Mouse (Mus musculus) gastrocnemius, postnatal 25 days (tissue): Measurements from ENCODE around the gene Lad1. TPM values are rescaled to one million over a fixed set of nuclear protein-coding genes. Genes with fewer than 3 reads are reported as not detected.

Experiments used
- DNase-seq: peaks from one replicate; pipeline ENCODE4 v3.0.0; 2022
- total RNA-seq, 2 experiments: library from RNA; stranded (reverse); gene quantifications; 1 replicate in 1 of 2; 2 replicates in 1 of 2; pipeline ENCODE4 v1.2.3; 2021

The Lad1 gene
- total RNA-seq, 2 experiments from 2014 or later, result not detected

DNA sequence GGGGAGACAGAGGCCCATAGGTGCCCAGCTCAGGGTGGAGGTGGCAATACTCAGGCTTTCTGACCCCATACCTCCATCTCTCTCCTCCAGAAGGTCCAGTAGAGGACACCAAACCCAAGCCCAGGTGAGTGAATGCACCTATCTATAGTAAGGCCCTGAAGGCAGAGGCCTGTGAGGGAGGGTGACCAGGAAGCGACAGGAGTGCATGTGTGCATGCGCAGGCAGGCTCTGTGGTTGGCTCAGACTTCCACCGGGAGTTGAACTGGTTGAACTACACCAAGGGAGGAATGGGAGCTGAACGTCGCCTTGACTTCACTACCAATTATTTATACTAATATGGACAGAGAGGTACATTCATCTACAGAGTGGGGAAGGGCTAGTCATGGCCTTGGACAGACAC lies 28.2 kb downstream of the Lad1 start:
- DNase-seq, result no peak

DNA sequence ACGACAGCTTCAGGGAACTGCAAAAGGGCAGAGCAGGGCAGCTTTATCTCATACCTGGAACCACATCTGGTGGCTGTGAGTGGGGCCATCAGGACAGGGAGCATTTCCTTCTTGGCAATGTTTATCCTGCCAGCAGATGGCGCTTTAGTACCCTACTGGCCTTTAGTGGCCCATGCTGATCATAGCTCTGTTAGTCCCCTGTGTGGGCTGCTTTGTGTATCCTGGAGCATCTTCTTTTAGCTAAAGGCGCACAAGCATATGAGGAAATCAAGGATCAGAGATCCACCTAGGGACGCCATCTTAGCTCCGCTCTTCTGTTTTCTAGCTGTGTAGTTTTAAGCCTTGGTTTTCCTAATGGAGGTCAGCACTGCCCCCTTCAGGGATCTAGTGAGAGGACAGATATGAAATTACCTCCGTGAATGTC lies 28.8 kb downstream of the Lad1 start:
- DNase-seq, result no peak

DNA sequence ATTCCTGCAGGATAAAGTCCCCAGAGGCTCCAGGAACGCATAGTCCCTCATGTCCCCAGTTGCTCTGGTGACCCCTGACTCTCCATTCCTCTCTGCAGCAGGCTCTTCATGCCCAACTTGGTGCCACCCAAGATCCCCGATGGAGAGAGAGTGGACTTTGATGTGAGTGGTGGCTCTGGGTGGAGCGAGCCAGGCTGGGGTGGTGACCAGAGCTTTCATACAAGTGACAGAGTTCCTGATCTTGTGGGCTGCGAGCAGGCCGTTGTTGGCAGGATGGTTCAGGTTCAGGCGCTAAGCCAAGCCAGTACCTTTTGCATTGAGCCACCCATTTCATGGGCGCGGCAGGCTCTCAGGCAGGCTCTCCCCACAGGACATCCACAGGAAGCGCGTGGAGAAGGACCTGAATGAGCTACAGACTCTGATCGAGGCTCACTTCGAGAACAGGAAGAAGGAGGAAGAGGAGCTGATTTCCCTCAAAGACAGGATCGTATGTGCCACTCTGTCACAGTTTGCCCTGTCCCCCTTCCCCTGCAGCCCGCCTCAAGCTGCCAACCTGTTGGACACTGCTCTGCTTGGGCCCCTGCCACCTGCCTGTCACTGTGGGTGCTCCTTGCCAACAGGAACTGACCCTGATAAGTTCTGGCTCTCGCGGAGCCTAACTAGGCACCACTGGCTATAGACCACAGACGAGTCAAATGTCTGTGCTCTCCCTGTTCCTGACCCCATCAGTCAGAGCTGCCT lies 29.4 kb downstream of the Lad1 start:
- no peak for DNase-seq

DNA sequence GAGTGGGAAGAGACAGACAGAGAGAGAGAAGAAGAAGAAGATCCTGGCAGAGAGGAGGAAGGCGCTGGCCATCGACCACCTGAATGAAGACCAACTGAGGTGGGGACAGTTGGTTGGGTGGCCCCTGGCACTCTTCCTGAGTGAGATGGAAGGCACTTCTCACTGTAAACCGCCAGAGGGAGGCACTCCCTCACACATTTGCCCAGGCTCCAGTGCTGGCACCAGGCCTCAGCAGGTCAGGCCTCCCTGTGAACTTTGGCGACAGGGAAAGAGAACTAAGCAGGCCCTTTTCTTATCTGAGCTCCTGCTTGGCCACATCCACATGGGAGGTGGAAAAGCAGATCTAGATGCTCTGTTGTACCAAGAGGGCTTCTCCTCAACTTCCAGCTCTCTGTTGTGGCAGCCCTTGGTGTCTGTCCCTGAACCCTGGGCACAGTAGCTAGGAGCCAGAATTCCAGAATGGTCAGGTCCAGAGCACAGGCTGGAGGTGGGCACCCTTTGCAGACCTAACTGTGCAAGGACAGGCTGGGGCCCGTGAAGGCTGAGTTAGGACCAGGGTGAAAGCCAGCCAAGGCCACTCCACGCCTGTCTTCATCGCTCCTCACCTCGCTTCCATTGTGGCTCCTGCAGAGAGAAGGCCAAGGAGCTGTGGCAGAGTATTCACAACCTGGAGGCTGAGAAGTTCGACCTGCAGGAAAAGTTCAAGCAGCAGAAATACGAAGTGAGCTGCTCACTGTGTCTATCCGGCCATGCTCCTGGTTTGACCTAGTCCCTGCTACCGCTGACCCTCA lies 32.5 kb downstream of the Lad1 start:
- peak; percentile 20 for DNase-seq

DNA sequence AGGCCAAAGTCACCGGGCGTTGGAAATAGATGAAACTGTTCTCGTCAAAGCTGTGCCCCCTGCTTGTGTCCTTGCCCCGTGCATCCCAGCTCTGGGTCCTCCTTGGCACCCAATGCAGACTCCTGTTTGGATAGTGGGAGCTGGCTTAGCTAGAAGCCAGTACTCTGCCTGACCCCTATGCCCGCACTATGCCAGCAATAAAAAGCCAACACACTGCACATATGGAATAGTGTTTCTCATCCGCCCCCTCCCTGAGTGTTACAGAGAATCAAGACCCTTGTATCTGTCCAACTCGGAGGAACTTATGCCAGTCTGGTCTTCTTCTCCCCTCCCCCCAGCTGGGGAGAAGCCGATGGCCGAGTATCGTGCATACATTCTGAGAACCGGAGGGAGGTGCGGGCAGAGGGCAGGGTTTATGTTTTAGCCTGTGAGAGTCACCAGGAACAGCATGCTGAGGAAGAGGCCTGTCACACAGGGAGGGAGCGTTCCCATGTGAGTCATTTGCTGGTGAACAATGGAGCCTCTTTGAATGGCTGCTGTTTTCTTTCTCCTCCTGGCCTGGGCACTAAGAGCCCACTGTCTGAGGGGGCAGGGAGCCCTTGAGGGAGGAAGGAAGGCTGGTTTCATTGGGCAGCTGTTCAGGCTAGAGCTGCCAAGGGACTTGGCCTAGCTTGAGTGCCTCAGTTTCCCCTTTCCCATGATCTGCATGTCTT lies 33.8 kb downstream of the Lad1 start:
- no peak for DNase-seq

DNA sequence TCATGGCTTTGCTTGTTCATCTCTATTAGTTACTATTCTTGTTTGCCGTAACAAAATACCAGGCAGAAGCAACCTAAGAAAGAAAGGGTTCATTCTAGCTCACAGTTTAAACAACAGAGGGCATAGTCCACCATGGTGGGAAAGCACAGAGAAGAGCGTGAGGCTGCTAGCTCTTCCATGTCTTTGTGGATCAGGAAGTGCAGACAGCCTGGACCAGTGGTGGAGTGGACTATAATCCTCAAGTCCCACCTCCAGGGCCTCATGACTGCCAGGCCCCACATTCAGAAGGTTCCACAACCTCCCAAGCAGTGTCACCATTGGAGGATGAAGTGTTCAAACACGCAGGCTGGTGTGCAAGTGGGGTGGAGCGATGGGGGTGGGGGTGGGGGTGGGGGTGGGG lies 34.8 kb downstream of the Lad1 start:
- no peak for DNase-seq

DNA sequence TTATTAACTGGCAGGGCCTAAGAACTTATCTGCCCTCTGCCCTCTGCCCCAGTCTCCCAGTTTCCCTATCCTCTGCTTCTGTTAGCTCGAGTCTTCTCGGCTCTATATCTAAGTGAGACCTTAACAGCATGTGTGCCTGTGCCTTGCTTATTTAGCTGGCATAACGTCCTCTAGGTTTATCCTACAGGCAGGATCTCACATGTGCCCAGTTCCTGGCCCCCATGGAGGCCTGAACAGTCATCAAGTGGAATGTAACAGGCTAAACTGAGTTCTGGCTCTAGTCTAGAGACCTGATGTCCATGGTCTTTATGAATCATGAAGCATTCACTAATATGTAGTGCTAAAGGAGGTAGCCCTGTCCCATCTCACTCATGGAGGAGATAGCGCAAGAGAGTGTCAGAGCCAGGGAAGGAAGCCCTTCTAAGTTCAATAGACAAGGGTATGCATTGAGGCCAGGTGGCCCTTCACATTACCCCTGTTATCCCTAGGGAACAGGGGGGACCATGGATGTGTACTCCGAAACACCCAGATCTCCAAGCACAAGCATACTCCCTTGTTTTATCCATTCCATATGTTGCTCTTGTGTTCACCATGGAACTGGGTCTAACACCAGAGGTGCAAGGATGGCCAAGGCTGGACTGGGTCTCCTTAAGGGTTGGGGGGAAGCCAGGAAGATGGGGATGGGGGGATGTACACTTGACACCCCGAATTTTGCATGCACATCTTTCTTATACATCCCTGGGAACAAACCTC lies 36.4 kb downstream of the Lad1 start:
- DNase-seq, result no peak

DNA sequence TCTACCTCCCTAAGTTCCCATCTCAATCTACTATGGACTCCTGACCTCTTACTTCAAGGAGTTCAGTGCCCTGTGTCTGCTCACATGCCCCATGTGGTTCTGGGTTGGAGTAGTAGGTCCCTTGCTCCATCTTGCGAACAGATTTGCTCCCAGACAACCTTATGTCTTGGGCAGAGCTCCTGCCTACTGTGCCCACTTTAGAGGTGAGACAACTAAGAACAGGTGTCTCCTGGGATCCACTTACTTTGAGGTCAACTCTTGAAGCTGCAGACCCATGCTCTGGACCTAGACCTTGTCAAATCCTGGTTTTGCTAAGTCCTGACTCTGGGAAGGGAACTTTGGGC lies 36.9 kb downstream of the Lad1 start:
- no peak for DNase-seq

DNA sequence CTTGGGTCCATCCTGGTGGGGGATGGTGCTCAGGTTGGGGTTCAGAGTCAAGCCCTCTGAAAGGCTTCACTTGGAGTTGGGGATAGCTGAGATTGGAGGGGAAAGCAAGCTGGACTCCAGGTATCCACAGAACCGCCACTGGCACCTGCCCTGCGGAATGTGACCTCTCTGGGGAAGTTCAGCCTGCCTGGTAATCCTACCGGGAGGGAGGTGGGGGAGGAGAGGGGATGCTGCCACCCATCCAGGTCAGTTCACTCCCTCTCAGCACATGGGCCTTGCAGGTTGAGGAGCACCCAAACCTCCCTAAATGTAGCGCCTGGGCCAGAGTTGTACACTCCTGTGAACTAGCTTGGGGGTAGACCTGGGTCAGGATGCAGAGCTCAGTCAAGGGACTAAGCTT lies 37.7 kb downstream of the Lad1 start:
- no peak for DNase-seq

DNA sequence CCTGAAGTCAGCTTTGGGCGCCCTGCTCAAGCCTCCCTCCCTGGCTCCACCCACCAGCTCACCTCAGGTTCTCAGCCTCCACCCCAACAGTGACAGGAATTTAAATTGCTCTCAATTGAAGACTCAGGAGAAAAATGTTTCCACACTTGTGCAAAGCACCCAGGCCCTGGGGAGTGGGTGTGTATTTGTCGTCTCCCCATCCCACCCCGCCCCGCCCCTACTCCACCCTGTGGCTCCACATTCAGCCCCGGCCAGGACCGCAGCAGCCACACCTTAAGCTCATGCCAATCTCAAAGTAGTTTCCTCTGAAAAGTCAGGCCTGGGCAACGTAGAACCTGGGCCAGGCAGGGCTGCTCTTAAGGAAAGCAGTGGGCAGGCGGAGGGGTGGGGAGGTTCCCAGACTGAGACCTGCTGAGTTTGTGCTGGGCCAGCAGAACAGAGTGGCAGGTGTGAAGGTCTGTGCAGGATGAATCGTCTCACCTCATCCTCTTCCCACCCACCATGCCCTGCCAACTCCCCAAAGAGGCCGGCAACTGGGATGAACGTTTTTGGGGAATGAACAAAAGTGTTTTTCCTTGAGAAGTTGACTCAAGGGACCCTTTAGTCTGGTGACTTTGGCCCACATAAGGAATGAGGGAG lies 38.9 kb downstream of the Lad1 start:
- DNase-seq, result no peak

DNA sequence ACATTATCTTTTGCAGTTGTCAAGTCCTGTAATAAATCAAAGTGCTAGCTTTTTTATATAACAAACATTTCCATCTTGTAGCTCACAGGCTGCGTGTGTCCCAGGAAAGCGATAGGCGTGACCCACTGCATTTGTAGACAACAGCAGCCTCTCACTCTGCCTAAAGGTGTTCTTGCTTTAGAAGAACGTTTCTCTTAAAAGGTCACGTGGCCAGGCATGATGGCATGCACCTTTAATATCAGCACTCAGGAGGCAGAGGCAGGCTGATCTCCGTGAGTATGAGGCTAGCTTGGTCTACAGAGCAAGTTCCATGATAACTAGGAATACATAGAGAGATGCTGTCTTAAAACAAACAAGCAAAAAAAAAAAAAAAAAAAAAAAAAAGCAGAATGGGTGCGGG lies 40.1 kb downstream of the Lad1 start:
- no peak for DNase-seq

DNA sequence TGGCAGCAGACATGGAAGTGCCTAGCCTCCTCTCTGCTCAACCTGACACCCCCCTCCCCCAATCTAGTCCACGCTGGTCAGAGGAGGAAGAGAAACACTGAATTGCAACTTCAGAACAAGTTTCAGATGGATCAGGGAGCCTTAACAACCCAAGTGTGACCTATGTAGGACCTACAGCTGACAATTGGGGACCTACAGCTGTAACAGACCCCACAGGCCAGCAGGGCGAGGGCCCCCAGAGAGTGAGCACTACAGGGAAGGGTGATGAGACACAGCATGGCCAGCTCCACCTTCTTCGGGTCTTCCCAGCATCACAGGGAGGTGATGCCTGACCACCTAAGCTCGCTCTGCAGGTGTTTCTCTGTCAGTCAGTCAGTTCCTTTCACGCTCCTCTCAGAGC lies 42.7 kb downstream of the Lad1 start:
- no peak for DNase-seq

DNA sequence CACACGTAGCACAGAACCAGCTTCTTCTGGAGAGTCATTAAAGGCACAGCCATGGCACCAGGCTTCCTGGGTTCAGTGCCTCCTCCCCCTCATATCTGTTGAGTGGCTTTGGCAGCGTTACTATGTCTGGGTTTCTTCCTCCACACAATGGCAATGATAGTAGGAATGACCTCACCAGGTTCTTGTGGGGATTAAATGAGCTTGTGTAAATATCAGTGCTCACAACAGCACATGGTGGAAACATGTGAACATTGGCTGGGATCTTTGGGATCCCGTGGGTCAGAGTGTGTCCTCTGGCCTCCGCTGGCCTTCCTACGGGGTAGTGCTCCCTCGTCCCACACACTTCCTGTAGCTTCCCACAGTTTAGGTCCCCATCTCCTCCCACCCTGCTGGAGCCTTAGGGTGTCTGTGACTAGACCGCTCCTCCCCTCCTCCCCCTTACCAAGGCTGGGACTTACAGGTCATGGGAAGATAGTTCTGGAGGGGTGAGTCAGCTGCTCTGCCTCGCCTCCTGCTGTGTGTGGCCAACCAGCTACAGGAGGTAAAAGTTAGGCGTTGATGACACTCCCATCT lies 43.7 kb downstream of the Lad1 start:
- DNase-seq, result peak; percentile 16

DNA sequence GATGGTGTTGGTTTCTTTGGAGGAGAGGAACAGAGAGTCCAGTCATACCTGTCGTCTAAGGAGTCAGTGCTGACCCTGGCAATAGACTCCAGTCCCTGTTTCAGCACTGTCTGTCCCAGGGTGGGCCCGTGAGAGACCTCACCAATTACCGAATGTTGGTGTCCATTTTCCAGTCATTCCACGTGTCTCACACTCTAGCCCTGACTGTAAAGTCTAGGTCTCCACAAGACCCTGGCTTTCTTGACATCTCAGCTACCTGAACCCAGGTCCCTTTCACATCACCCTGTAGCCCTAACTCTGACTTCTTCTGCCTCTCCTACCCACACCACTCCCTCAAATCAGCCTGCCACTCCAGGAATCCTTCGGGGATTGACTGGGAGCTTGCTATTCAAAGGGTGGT lies 44.2 kb downstream of the Lad1 start:
- DNase-seq, result no peak

DNA sequence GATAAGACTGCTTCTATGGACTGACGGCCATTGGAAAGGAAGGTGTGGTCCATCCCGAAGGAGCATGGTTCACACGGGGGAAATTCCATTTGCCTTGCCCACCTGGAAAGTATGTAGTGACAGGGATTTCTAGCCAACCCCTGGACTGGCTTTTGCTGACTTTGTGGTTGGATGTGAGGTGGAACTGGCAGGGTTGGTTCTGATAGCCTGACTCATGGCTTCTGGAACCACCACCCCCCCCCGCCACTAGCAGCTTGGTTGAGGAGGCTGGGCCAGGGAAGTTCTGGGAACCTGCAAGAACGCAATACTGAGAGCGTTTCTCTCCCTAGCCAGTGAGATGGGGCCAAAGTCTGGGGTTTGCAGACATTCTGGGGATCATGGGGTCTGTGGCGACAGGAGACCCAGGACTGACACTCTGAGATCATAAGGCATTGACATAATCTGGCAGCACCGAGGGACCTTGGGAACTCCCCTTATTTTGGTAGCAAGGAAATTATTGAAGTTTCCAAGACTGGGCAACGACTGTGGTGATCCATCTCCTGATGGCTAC lies 45.5 kb downstream of the Lad1 start:
- no peak for DNase-seq

DNA sequence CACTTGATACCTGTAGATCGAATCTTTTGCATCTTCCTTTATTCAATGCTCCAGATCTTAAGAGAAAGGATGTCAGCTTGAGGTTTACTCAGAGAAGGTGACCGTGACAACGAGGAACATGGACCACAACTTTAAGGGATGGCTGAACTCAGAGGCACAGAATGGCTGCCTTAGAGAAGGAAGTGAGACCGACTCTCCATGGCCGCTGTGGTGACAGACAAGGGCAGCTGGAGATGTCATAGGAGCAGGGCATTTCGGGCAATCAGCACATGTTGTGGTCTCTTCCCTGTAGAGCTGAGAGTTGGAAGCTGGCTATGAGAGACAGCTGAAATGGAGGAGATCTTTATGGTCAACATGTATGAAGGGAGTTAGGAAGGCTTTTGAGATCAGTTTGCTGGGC lies 46.4 kb downstream of the Lad1 start:
- DNase-seq, result no peak

DNA sequence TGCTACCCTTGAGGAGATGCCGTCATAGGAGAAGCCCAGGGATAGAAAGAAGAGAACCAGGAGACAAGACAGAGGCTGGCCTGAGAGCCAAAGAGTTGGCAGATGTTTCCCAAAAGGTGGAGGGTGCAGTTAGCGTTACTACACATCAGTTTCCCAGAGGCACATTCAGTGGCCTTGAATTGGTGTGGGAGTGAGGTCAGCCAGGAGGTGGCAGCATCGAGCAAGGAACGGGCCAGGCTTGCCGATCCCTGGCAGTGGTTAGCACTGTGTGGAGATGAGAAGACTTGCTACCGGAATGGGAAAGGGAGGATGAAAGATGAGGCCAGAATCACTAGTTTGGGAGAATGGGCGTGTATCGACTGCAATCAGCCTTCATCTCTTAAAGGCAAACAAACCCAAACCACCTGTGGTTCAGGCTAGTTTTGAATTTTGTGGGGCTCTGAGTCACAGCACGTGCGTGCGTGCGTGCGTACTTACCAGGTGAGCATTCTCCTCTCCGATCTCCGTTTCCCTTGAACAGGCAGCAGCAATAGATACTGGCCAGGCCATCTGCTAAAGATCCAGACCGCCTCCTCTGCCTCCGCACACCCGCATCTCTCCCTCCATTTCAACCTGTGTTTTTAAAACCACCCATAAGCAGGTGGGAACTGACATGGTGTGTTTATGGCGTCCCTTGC lies 47.3 kb downstream of the Lad1 start:
- peak; percentile 69 for DNase-seq

DNA sequence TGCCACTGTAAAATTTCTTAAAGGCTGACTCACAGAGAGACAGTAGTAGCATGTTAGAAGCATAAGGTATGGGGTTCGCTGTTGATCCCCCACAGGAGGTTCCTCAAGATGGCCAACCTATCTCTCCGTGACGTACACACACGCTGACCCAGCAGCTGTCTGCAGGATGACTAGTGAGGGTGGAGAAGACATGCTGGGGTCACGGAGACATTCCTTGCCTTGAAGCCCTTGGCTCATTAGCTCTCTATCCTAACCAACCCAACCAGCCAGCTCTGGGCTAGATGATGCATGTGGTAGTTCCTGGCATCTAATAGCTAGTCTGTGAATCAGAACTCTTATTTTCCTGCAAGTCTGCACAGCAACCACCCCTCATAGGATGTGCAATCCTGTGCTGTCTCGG lies 50.2 kb downstream of the Lad1 start:
- DNase-seq, result no peak

DNA sequence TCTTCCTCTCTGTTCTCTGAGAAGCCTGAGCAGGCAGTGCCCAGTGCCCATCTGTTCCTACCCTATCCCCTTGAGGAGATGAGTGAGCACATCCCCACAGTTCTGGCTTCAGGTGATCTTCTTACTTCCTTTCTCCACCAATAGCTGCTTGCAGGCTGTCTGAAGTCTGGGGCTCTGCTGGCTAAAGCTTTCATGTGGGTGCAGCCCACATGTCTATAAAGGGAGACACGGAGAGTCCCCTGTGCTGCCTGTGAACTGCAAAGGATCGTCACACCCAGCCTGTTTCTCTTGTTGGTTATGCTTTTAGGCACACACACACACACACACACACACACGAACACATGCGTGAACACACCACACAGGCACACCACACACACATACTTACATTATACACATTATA lies 54.6 kb downstream of the Lad1 start:
- no peak for DNase-seq

DNA sequence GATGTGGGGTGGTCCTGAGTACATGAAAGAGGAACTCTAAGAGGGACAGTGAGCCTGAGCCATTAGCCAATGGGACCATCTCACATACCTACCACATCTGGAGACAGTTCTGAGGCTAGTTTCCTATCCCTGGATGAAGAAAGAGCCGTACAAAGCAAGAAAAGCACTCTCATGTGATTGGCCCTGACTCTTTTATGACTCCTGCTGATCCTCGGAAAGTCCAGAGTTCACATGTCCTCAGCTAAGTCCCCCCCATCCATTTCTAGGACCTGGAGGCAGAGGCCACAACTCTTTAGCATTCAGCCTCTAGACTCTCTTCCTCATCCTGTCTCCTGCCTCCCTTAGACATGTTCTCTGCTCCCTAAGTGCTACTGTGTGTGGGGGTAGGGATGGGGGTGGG lies 58.9 kb downstream of the Lad1 start:
- no peak for DNase-seq
